Mouse (Mus musculus) heart, embryonic 13.5 days (tissue): ENCODE measurements around the gene St3gal5. TPM values are rescaled to one million over a fixed set of nuclear protein-coding genes. Genes with fewer than 3 reads are reported as not detected.

Source experiments
- ATAC-seq: fragments of 200-750 bp; cut with Nextera tagmentation; 2 replicates; pipeline ENCODE4 v1.8.0; 2017; ENCODE audit warnings: moderate TSS enrichment; ENCODE audit not compliant: insufficient number of reproducible peaks, low FRiP score, low TSS enrichment; ENCODE audit errors: extremely low read depth
- H3K27ac ChIP-seq: fragments of 300-500 bp; sonication (generic); replicated peaks from 2 replicates; pipeline ENCODE4 v1.5.1; 2015; ENCODE audit warnings: moderate library complexity, mild to moderate bottlenecking, inconsistent platforms
- H3K27me3 ChIP-seq: fragments of 300-500 bp; sonication (generic); replicated peaks from 2 replicates; pipeline ENCODE4 v1.6.1; 2015; ENCODE audit warnings: mild to moderate bottlenecking, inconsistent platforms
- H3K36me3 ChIP-seq: fragments of 300-500 bp; sonication (generic); 2 replicates; pipeline ENCODE4 v1.6.1; 2015; ENCODE audit warnings: mild to moderate bottlenecking, inconsistent platforms
- H3K4me1 ChIP-seq: fragments of 300-500 bp; sonication (generic); 2 replicates; pipeline ENCODE4 v1.6.1; 2015; ENCODE audit warnings: inconsistent platforms
- H3K4me2 ChIP-seq: fragments of 300-500 bp; sonication (generic); 2 replicates; pipeline ENCODE4 v1.6.1; 2015; ENCODE audit warnings: inconsistent platforms, mild to moderate bottlenecking, moderate library complexity
- H3K4me3 ChIP-seq: fragments of 300-500 bp; sonication (generic); 2 replicates; pipeline ENCODE4 v1.5.1; 2015; ENCODE audit warnings: moderate library complexity, mild to moderate bottlenecking, inconsistent platforms
- H3K9ac ChIP-seq: fragments of 300-500 bp; sonication (generic); 2 replicates; pipeline ENCODE4 v1.6.1; 2015; ENCODE audit warnings: inconsistent platforms, mild to moderate bottlenecking, moderate library complexity
- H3K9me3 ChIP-seq: fragments of 300-500 bp; sonication (generic); 2 replicates; pipeline ENCODE4 v1.6.1; 2016; ENCODE audit warnings: inconsistent platforms
- WGBS: fragments of 180-500 bp; shearing (Covaris S2); methylation state at CpG from one replicate; pipeline ENCODE4 v1.1.7; 2015; ENCODE audit warnings: mixed read lengths; 5-methylcytosine and 5-hydroxymethylcytosine counted together
- polyA plus RNA-seq: library from polyadenylated mRNA; unstranded; fragments of >200 nt; fragmentation: Nextera tagmentation; extraction: Ambion mirVana; gene quantifications from 2 replicates; pipeline ENCODE4 v1.2.1, GENCODE M21; 2015

The St3gal5 gene
- polyA plus RNA-seq, 1 experiment from 2014 or later: 50.8 TPM

- H3K27me3 ChIP-seq: 0 out of 2 replicates have a peak, but pooled peaks cover 3% of the 10 kb centered on the region
- ATAC-seq: 0 out of 2 replicates have a peak, but pooled peaks have one; percentile 29
- H3K4me3 ChIP-seq: peak overlapping the region; percentile 31
- peak overlapping the region; percentile 33 for H3K27ac ChIP-seq
- H3K9ac ChIP-seq: peak overlapping the region; percentile 75
- peak overlapping the region; percentile 64 for H3K4me2 ChIP-seq
- no peaks in the 10 kb centered on the region for H3K36me3 ChIP-seq
- H3K9me3 ChIP-seq: no peaks in the 10 kb centered on the region
- peaks cover 32% of the 10 kb centered on the region for H3K4me1 ChIP-seq
- WGBS: 6% methylated on average over 28 of the region's 29 CpGs
Observed at GRCm38 (mm10) chr6:72189061-72189863, 91.9 kb downstream of the St3gal5 start.

GRCm38 (mm10) chr6:72190120-72190519 lies 92.7 kb downstream of the St3gal5 start:
- WGBS: 26% methylated on average over 6 of the region's 6 CpGs
- H3K4me3 ChIP-seq: no peak overlapping the region
- no peak for ATAC-seq
- no peak overlapping the region for H3K4me2 ChIP-seq
- H3K36me3 ChIP-seq: no peaks in the 10 kb centered on the region
- H3K9ac ChIP-seq: no peak overlapping the region
- no peaks in the 10 kb centered on the region for H3K27me3 ChIP-seq
- peaks cover 32% of the 10 kb centered on the region for H3K4me1 ChIP-seq
- no peak overlapping the region for H3K27ac ChIP-seq
- no peaks in the 10 kb centered on the region for H3K9me3 ChIP-seq

- Histone ChIP-seq H3K4me1 (peaks cover 32% of the 10 kb centered on the region), H3K36me3 (no peaks in the 10 kb centered on the region), H3K9me3 (no peaks in the 10 kb centered on the region), H3K4me3 (no peak overlapping the region), H3K4me2 (no peak overlapping the region), H3K9ac (no peak overlapping the region), H3K27me3 (no peaks in the 10 kb centered on the region), H3K27ac (no peak overlapping the region)
- ATAC-seq: no peak
- 65% methylated on average over 5 of the region's 5 CpGs for WGBS
Observed at GRCm38 (mm10) chr6:72190577-72190976, 93.2 kb downstream of the St3gal5 start.

GRCm38 (mm10) chr6:72196660-72197059 lies 99.3 kb downstream of the St3gal5 start:
- H3K4me1 ChIP-seq: peaks cover 37% of the 10 kb centered on the region
- no peak overlapping the region for H3K4me2 ChIP-seq
- no peaks in the 10 kb centered on the region for H3K36me3 ChIP-seq
- no peak overlapping the region for H3K27ac ChIP-seq
- H3K27me3 ChIP-seq: no peaks in the 10 kb centered on the region
- no peak overlapping the region for H3K4me3 ChIP-seq
- 48% methylated on average over 3 of the region's 3 CpGs for WGBS
- ATAC-seq: no peak
- H3K9ac ChIP-seq: no peak overlapping the region
- no peaks in the 10 kb centered on the region for H3K9me3 ChIP-seq

- H3K36me3 ChIP-seq: no peaks in the 10 kb centered on the region
- no peak overlapping the region for H3K4me3 ChIP-seq
- ATAC-seq: no peak
- peaks cover 43% of the 10 kb centered on the region for H3K4me1 ChIP-seq
- no peak overlapping the region for H3K27ac ChIP-seq
- no peak overlapping the region for H3K9ac ChIP-seq
- no peaks in the 10 kb centered on the region for H3K9me3 ChIP-seq
- H3K4me2 ChIP-seq: no peak overlapping the region
- no peaks in the 10 kb centered on the region for H3K27me3 ChIP-seq
Observed at GRCm38 (mm10) chr6:72197515-72197914, 100.1 kb downstream of the St3gal5 start.

GRCm38 (mm10) chr6:72200595-72201256 lies 103.3 kb downstream of the St3gal5 start:
- Histone ChIP-seq H3K4me3 (no peak overlapping the region), H3K9me3 (no peaks in the 10 kb centered on the region), H3K27me3 (no peaks in the 10 kb centered on the region; the same call in 1 of the 2 replicates), H3K4me1 (peaks cover 65% of the 10 kb centered on the region), H3K36me3 (peaks cover 19% of the 10 kb centered on the region), H3K27ac (peak overlapping the region; percentile 53), H3K9ac (0 out of 2 replicates have a peak overlapping the region, but pooled peaks have one; percentile 28), H3K4me2 (no peak overlapping the region)
- WGBS: 55% methylated on average over 11 of the region's 11 CpGs
- ATAC-seq: no peak

GRCm38 (mm10) chr6:72202732-72203131 lies 105.3 kb downstream of the St3gal5 start:
- Histone ChIP-seq H3K9ac (no peak overlapping the region; the same call in 1 of the 2 replicates), H3K27me3 (peaks cover 5% of the 10 kb centered on the region; the same call in 1 of the 2 replicates), H3K27ac (no peak overlapping the region), H3K4me1 (peaks cover 54% of the 10 kb centered on the region), H3K4me2 (no peak overlapping the region), H3K9me3 (no peaks in the 10 kb centered on the region), H3K36me3 (peaks cover 37% of the 10 kb centered on the region), H3K4me3 (no peak overlapping the region)
- ATAC-seq: no peak
- WGBS: 56% methylated on average over 5 of the region's 5 CpGs

GRCm38 (mm10) chr6:72203279-72203678 lies 105.9 kb downstream of the St3gal5 start:
- Histone ChIP-seq H3K9me3 (no peaks in the 10 kb centered on the region), H3K27ac (no peak overlapping the region), H3K4me2 (no peak overlapping the region), H3K9ac (no peak overlapping the region), H3K36me3 (peaks cover 42% of the 10 kb centered on the region), H3K4me3 (no peak overlapping the region), H3K4me1 (peaks cover 50% of the 10 kb centered on the region), H3K27me3 (peaks cover 8% of the 10 kb centered on the region; the same call in 1 of the 2 replicates)
- WGBS: 46% methylated on average over 5 of the region's 5 CpGs
- no peak for ATAC-seq

Other genes with a start within 250 kb of the St3gal5 start
- 95.2 and 102 TPM in 2 replicates for gene Ptcd3, start 188.8 kb upstream of the St3gal5 start, polyA plus RNA-seq
- gene Polr1a, start 188.5 kb upstream of the St3gal5 start, polyA plus RNA-seq: 23.1 and 24.2 TPM in 2 replicates
- gene Atoh8, start 138.0 kb downstream of the St3gal5 start, polyA plus RNA-seq: 13.3 and 13.7 TPM in 2 replicates
- 0.17 and 1.1 TPM in 2 replicates for gene Sftpb, start 207.0 kb downstream of the St3gal5 start, polyA plus RNA-seq
- gene Usp39, start 247.6 kb downstream of the St3gal5 start, polyA plus RNA-seq: 30.7 TPM in 2 replicates
- gene 0610030E20Rik, start 249.7 kb downstream of the St3gal5 start, polyA plus RNA-seq: 16.8 and 17.9 TPM in 2 replicates